Mouse (Mus musculus) kidney, adult 9 months (tissue): Measurements from ENCODE around the gene Foxc2.

ENCODE experiments used
- DNase-seq: peaks from one replicate; pipeline ENCODE4 v3.0.0; 2022

The Foxc2 gene

DNA sequence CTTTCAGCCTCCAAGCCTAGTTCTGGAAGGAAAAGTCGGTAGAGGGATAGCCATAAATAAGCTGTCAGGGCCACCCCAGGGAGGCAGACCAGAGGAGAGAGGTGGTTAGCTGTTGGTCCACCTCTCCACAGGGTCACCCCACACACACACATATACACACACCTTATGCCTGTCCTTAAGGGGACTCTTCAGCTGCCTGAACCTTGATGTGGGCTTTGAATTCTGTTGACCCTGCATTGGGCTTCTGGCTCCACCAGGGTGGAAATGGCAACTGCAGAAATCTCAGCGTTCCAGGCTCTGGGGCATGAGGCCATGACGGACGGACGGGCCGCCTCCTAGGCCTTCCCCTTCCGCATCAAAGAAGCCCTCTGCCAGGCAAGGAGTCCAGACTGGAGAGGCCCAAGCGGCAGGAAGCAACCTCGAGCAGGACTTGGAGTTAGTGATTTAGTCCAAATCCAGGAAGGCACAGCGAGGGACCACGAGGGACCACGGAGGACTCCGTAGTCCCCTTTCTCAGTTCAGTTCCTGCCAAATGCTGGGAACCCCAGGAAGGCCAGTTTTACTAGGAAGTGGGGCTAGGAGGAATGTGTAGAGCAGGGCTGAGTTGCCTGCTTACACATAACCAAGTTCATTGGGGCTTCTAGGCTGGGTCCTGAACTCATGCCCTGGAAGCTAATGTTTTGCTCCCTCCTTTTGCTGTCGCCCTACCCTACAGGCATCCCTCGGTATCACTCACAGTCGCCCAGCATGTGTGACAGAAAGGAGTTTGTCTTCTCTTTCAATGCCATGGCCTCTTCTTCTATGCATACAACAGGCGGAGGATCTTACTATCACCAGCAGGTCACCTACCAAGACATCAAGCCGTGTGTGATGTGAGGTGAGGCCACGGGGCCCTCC is 29.7 kb upstream of the Foxc2 start:
- no peak for DNase-seq

DNA sequence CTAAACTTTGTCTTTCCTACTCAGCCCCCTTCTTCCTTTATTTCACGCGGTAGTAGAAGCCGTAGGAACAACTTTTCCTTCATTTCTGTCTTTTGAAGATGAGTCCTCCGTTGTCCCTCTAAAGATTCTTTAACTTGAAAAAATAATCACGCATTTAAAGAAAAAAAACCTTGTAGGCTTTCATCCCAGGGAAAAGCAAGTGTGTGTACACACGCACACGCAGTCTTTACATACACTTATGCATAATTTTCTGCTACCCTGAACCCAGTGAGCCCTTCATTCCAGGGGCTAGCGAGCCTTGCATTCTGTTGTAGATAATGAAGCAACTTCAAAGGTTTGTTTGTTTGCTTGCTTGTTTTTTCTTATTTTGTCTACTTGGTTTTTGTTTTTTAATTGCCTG is 27.7 kb upstream of the Foxc2 start:
- DNase-seq, result no peak

DNA sequence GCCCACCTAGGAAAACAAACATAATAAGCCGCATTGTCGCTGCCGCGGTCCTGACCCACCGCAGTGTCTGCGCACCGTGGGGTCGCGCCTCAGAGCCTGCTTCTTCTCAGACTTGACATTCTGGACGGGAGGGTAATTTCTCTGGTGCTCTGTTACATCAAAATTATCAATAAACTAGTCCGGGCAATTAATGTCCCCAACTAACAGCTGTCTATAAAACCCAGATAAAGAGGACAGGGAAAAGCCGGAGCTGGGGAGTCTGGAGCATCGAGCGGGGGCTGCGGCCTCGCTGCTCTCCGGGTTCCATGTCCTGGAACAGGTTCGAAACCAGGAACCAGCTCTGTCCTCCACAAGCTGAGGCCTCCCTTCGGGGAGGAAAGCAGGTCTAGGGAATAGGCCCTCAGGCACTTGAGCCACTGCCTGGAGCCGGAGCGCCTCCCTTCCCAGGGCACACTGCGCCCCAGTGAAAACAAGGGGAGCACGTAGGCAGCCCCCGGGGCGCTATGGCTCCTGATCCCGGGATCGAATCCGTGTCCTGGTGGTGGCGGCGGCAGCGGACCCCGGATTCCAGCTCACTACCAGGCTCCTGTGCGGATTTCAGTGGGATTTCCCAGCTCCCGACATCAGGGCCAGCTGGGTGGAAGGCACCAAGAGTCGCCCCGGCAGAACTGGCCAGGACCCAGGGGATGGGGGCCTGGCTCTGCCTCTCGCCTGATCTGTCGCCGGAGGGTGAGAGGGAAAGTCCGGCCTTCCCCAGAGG is 26.9 kb upstream of the Foxc2 start:
- no peak for DNase-seq

DNA sequence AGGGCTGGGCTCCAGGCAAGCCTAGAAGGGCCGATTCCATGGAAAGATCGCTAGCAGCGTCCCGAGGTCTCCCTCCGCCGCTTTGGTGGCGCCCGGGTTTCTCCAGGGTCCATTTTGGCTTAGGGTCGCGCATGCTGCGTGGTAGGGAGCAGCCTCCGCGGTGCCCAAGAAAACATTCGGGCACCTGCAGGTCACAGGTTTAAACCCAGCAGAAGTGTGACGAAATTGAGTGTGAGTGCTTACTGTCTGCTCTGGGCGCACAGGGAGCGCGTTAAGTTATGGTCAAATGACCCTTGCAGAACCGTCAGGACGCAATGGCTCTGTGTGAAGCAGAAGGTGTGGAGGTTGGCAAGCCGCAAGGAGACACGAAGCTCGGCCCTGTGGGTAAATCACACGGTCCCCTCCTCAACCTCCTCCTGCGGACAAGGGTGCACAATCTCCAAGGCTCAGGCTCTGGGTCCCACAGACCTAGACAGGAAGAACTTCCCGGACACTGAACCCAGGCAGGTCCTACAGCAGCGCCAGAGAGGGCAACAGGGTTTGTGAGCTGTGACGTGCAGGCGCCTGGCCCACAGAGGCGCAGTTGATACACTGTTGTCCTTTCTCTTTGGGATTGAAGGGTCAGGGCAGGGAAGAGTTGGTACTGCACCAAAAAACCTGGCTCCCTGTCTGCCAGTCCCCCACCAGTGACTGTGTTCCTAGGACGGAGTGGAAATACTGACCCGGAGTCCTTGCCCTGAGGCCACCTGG is 26.2 kb upstream of the Foxc2 start:
- DNase-seq, result no peak

DNA sequence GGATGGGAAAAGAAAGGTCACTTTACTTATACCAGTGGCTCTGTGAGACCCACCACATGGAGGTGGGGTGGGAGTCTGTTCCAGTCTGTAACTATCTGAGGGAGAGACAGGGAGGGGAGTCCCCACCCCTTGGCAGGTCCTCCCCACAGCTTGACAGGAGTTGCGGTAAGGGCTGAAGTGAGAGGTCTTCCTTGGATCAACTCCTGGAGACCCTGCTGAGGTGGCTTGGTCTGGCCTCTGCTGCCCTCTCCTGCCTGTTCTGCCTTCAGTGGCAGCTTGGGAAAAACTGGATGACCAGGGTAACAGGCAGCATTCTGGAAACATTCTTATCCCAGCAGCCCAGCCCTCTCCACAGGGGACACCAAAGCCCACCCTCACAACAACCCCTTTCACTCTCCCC is 25.3 kb upstream of the Foxc2 start:
- DNase-seq, result no peak

DNA sequence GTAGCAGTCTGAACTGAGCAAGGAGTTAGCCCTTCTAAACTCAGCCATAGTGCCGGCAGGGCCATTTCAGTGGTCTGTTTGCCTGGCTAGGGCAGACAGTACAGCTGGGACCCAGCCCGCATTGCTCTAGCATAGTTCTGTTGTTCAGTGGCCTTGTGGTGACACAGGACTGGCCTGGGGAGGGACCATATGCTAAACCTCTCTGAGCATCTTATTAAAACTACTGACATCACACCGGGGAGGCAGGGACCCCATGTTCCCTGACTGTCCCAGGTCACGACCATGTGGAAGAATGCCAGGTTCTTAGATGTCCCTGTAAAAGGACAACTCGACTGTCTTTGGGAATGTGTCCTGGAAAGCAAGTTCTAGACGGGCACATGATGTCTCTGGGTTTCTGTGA is 23.8 kb upstream of the Foxc2 start:
- DNase-seq, result no peak

DNA sequence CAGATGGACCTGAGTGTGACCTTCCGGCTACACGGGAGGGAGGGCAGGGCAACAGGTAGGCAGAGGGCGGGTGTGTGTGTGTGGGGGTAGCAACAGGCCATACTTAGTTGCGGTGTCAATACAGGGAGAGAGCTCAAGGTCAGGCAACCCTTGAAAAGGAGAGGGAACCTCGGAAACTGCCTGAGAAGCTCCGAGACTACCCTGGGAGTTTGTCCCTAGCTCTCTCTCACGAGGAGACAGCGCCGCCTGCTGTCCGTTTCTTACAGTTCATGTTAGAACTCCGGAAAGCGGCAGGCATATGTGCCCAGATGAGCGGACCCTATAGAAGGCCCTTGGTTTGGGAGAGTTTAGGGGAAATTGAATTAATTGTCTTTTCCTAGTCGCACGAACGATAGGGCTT is 23.3 kb upstream of the Foxc2 start:
- peak; percentile 84 for DNase-seq

DNA sequence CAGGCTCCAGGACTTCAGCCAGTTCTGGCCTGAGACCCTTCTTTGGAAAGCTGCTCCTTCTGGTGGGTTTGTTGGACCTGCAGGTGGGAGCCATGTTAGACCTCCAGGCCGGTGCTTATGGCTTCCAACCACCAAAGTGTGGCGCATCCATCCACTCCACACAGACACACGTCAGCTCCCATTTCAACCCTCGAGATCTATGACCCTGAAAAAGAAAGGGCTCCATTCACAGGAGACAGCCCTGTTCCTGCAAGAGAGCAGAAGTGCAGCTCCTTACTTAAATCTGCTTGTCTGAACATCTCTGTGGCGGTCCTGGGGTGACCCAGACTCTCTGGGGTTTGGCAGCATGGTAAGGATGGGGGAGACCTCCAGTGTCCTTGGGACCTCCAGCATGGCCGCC is 22.5 kb upstream of the Foxc2 start:
- no peak for DNase-seq

DNA sequence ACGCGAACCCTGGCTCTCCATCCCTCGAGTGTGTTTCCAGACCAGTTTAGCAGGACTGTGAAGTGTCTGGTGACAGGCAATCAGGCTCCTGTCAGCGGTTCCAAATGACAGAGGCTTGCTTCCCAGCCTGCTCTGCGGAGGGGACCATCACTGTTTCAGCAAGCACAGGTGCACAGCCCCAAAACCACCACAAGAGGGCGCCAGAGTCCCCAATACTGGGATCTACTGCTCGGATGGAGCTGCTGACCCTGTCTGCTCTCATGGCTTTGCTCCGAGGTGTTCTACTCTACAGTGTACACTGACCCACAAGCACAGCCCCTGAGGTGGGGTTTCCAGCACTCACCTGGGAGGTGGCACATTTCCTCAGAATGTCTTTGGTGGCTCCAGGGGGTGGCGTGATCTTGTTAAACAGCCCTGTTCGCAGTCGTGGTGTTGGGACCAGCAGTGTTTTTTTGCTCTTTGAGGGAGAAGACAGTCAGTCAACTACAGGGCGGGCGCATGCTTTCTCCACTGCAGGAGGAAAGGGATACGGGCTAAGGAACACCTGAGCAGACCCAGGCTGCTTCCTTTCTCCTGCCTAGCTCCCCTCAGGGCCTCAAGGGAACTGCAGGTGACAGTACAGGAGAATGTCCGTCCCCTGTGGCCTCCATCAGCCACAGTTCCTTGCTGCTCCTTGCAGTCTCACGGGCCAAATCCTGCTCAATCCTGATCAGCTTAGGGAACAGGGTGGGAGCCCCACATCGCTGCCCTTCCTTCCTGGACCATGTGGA is 11.7 kb upstream of the Foxc2 start:
- peak; percentile 74 for DNase-seq

DNA sequence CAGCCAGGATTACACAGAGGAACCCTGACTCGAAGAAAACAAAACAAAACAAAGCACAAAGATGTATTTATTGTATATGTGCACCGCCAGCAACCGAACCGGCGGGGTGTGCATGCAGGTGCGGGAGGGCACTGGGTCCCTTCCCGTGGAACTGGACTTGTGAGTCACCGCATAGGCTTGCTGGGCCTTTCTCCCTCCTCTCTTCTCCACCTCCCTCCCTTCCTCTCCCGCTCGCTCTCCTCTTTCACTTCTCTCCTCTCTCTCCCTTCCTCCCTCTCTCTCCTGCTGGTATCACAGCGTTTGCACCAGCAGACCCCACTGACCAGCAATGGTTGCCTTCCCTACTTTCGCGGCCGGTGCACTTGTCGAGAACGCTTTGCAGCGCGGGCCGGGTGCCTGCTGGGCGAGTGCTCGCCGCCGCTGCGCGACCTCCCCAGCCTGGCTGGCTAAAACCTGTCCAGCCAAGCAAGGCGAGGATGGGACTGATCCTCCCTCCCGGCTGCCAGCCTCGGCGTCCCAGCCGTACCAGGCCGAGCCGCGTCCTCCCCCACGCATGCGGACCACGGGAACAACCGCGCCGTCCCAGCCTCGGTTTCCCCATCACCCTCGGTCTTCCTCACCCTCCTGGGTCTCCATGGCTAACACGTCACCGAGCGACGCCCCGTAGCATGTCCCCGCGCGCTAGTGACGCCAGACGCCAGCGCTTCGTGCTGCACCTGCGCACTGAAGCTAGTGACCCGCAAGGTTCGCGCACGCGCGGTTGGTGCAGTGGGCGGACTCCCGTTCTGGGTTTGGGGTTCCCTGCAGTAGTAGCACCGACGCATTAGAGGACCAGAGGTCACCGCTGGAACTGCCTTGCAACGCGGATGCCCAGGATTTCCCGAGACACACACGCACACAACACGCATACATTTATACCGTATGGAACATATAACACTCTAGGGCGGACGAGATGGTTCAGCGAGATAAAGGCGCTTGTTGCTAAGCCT is 8.0 kb upstream of the Foxc2 start, which contains the start of gene Mthfsd:
Gene Mthfsd, minus strand, starts transcription at position 725 of the 989 bp plus-strand sequence.
- peak; percentile 99 for DNase-seq

DNA sequence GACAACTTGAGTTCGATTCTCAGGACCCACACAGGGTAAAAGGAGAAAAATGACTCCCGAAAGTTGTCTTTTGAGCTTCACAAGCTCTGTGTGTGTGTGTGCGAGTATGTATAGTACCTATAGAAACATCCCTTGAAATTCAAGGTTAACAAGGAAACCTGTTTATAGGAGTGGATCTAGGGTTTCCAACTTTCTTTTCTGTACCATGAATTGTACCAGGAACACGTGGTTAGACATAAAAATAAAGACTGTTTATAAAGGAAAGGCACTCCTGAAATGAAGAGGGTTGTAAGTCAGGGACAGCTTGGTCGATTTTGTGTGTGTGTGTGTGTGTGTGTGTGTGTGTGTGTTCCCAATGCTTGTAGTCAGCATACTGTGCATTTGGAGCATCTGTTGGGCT is 7.3 kb upstream of the Foxc2 start:
- no peak for DNase-seq

DNA sequence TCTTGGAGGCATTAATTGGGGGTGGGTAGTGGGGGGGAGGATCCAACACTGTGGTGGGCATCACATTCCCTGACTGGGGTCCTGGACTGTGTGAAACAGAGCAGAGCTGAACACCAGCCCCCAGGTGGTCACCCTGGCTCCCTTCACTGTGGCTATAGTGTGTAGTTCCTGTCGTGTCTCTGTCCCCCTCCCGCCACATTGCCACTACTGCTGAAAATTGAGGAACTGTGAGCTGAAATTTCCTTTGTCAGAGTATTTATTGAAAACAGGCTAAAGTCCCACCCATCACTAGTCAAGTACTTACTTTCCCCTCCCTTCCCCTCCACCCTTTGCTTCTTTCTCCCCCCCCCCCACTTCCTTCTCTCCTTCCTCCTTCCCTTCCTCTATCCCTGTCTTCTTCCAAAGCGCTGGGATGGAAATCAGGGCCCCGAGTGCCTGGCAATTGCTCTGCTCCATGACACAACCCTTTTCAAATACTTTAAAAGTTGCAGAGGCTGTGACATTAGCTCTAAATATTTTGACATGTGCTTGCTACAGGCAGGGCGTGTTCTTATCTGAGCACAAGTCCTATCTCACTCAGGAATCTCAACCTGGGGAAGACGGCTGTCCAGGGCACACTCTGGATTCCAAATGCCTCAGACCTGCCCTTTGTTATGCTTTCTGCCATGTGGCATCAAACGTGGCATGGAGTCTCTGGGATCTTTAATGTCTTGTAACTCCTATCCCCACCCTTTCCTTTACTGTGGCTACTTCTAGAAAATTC is 4.6 kb upstream of the Foxc2 start:
- DNase-seq, result no peak

DNA sequence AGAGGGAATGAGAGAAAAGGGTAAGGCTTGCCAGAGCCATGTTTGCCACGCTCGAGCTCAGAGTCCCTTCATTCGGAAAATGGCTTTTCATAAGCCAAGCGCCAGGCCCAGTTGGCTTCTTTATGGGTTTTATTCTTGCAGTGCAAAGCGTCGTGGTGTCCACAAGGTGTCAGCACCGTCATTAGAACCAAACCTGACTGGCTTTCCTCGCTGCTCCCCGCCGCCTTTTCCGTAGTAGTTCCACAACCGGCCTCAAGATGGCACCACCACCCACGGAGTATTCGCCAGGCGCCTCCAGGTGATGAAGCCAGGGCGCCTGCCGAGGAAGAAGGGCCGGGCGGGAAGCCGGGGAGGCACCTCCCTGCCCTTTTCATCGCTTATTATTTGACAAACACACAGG is 2.7 kb upstream of the Foxc2 start:
- DNase-seq, result peak; percentile 97

DNA sequence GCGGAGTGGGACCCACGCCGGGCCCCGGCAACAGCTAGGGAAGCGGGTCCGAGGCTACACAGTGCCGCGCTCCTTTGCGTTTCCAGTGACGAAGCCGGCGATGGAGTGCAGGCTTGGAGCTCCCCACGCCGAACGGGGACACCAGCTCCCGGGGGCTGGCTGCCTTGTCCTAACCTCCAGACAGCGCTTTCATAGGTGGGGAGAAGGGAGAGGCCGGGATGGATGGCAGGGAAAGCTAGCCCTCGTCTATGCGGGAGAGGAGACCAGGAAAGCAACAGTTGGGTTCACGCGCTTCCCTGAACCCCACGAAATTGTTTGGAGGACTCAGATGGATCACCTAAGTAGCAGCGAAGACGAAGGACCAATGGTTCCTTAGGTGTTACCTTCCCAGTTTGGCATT is 835 bp upstream of the Foxc2 start:
- DNase-seq, result no peak

DNA sequence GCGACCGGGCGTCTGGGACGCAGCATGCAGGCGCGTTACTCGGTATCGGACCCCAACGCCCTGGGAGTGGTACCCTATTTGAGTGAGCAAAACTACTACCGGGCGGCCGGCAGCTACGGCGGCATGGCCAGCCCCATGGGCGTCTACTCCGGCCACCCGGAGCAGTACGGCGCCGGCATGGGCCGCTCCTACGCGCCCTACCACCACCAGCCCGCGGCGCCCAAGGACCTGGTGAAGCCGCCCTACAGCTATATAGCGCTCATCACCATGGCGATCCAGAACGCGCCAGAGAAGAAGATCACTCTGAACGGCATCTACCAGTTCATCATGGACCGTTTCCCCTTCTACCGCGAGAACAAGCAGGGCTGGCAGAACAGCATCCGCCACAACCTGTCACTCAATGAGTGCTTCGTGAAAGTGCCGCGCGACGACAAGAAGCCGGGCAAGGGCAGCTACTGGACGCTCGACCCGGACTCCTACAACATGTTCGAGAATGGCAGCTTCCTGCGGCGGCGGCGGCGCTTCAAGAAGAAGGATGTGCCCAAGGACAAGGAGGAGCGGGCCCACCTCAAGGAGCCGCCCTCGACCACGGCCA is 717 bp downstream of the Foxc2 start:
- DNase-seq, result no peak

DNA sequence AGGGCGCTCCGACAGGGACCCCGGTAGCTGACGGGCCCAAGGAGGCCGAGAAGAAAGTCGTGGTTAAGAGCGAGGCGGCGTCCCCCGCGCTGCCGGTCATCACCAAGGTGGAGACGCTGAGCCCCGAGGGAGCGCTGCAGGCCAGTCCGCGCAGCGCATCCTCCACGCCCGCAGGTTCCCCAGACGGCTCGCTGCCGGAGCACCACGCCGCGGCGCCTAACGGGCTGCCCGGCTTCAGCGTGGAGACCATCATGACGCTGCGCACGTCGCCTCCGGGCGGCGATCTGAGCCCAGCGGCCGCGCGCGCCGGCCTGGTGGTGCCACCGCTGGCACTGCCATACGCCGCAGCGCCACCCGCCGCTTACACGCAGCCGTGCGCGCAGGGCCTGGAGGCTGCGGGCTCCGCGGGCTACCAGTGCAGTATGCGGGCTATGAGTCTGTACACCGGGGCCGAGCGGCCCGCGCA is 1.2 kb downstream of the Foxc2 start:
- no peak for DNase-seq

DNA sequence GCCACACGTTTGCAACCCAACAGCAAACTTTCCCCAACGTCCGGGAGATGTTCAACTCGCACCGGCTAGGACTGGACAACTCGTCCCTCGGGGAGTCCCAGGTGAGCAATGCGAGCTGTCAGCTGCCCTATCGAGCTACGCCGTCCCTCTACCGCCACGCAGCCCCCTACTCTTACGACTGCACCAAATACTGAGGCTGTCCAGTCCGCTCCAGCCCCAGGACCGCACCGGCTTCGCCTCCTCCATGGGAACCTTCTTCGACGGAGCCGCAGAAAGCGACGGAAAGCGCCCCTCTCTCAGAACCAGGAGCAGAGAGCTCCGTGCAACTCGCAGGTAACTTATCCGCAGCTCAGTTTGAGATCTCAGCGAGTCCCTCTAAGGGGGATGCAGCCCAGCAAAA is 1.9 kb downstream of the Foxc2 start:
- no peak for DNase-seq

DNA sequence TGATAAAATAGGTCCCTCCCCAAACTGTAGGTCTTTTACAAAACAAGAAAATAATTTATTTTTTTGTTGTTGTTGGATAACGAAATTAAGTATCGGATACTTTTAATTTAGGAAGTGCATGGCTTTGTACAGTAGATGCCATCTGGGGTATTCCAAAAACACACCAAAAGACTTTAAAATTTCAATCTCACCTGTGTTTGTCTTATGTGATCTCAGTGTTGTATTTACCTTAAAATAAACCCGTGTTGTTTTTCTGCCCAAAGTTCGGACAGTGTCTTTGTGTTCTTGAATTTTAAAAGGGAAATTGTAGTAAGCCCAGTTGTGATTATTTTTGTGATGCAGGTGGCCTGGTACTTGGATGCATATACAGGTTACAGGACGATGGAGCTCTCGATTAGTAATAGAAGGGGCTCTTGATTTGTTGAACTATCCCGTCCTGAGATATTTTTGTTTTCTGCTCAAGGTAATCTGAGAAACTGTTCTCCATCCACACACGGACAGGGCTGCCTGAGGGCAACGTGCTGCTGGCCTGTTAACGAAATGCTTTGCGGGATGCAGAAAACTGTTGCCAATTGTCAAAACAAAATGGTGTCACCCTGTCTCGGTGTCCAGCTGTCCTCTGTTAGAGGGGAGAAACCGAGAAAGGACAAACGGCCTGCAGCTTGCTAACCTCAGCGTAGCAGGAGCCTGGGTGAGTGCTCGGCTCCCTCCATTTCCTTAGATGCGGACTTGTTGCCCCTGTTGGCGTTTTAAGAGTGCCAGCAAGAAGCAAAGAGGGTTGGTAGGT is 2.9 kb downstream of the Foxc2 start:
- no peak for DNase-seq
